Mouse (Mus musculus) cerebellum, adult 8-10 months (tissue): ENCODE measurements at regions not wholly inside any gene's neighbourhood (a gene's known extent, or its start where the extent isn't known, plus 50 kb on each side); places are given as distances from the start of the nearest gene placed in this dataset.
"Not testable (repeated sequence)": the region's sequence is repeated elsewhere in the genome, so short reads cannot be mapped to it uniquely, and the experiment has no call there.

Experiments
- DNase-seq: peaks from one replicate; pipeline ENCODE4 v3.0.0; 2022

GRCm38 (mm10) chr16:25478300-25478699, 191.7 kb downstream of the Tprg start:
- DNase-seq = no peak

GRCm38 (mm10) chr16:25483831-25484254, 197.2 kb downstream of the Tprg start:
- DNase-seq = no peak

- no peak for DNase-seq
Measured at GRCm38 (mm10) chr16:25485007-25485406, 198.4 kb downstream of the Tprg start.

GRCm38 (mm10) chr16:25486477-25487094, 197.0 kb upstream of the Trp63 start:
- DNase-seq = no peak

DNA sequence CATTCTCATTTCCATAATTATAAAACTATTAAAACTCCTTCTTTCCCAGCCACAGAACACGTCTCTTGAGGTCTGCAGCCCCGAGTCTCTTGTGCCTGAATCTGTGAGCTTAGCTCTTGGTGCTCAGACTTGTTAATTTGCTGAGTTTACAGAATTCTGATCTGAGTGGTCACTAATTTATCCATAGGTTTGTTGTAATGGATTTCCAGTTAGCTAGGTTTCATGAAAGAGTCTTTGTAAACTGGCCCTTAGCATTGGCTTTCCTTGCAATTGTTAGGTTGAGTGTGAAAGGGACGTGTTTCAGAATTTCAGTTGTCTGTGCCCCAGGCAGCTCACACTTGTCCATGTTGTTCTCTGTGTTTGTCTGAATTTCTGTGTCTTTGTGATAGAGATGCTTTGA, 192.7 kb upstream of the Trp63 start:
- no peak for DNase-seq

GRCm38 (mm10) chr16:25494153-25494552, 189.4 kb upstream of the Trp63 start:
- no peak for DNase-seq

DNA sequence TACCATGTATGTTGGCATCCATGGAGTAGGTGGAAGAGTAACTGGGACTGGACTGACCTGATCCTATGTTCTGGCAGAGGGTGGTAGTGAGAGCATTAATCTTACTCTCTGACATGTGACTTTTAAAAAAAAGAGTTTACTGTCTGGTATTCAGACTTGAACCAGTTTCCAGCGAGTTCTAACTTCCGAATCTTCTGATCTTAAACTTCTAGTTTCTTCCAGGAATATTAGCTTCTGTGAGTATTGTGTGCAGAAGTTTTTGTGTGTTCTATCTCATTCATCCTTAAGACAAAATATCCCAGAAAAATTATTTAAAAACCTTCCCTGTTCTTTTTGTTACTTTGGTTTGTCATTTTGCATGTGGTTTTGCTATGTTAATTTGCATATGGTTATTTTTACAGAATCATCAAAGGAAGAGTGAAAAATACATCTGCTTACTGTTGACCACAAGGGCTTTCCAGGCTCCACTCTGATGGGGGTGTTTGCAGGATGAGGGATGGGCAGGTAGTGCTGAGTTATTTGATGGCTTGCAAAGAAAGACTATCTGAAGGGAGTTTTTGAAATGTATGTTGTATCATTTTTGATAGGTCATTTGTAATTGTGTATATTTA, 187.9 kb upstream of the Trp63 start:
- no peak for DNase-seq

- no peak for DNase-seq
Measured at GRCm38 (mm10) chr16:25504829-25505228, 178.7 kb upstream of the Trp63 start.

DNA sequence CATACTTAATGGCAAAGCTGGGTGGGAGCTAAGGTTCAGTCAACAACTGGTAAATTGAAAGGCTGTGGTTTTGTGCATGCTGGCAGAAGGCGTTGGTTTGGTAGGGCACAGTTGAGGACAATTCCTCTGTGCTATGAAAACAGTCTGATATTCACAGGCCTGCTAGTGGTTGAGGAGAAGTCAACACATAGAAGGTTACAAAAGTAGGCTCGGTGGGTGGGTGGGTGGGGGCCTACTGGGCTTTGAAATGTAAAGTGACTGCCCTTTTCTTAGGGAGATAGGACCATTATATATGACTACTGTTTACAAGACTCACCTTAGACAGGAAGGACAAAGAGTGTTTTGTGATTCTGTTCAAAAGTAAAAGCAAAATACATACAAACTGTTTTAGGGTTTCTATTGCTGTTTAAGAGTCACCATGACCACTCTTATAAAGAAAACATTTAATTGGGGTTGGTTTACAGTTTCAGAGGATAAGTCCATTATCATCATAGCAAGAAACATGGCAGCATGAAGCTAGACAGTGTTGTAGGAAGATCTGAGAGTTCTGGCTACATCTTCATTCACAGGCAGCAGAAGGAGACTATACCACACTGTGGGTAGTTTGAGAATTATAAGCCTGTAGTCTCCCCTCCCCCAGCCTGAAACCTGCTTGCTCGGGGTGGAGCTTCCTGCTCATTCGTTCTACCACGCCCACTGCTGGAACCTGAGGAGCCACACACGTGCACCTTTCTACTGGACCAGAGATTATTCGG, 166.3 kb upstream of the Trp63 start:
- DNase-seq = no peak

- DNase-seq = not testable (repeated sequence)
Measured at GRCm38 (mm10) chr16:25523141-25523540, 160.4 kb upstream of the Trp63 start.

GRCm38 (mm10) chr16:25523621-25524020, 159.9 kb upstream of the Trp63 start:
- no peak for DNase-seq

DNA sequence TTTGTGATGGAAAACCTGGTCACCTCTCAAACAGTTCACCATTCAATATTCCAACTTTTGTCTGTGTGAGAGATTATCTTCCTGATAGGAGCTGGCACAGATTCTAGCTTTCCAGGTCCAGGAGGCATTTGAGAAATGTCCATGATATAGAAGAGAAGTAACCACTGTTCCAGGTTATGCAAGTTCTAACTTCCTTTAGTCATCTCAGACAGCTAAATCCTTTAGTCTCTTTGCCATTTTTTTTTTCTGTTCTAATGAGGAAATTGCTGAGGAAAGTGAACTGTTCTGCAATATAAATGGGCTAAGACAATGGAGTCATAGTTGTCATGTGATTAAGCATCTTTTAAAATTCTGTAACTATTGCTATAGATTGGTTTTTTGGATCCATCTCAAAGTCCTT, 155.7 kb upstream of the Trp63 start:
- DNase-seq = no peak

- DNase-seq = no peak
Measured at GRCm38 (mm10) chr16:25528313-25528712, 155.2 kb upstream of the Trp63 start.

DNA sequence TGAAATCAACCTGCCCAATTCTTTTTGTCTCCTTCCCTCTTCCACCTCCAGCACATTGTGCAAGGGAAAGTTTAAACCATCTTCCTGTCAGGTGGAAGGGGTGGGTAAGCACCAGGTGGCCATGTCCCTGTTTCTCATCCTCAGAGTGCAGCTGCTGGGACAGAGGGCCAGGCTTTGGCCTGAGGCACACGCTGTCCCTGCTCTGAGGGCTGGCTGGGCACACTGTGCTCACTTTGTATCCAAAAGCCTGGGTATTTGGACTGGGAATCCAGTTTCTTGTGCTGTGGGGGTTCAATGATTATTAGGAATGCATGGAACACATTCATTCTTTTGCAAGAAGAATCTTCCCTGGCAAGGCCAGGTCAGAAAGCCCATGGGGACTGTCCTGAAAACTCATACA, 153.9 kb upstream of the Trp63 start:
- DNase-seq = no peak

DNA sequence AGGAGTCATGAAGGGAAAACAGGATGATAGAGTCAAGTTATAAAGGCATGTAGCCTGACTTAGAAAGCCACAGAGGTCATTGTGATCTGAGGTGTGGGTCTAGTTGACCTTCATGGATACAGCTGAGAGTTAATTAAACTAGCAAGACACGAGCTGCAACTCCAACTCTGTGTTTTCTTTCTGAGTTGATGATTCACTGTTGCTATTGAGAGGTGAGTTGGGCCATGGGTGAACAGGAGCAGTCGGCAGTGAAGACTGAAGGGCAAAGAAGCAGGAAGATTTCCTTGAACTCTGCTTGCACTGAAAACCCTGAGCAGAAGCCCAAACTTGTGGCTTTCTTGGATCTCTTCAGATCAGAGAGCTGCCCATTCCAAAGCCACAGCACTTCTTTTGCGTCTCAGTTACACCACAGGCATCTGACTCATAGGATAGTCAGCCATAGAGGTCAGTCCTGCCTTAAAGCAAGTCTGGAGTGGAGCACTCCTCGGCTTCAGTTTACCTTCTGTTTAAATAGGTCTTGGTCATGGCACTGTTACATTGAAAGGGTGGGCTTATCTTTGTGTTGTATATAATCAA, 151.7 kb upstream of the Trp63 start:
- no peak for DNase-seq

- DNase-seq = no peak
Measured at GRCm38 (mm10) chr16:25532519-25533205, 150.9 kb upstream of the Trp63 start.

GRCm38 (mm10) chr16:25533206-25533580, 150.4 kb upstream of the Trp63 start:
- DNase-seq = peak; percentile 15

GRCm38 (mm10) chr16:25536550-25536949, 147.0 kb upstream of the Trp63 start:
- DNase-seq = no peak

GRCm38 (mm10) chr16:25549542-25550110, 133.9 kb upstream of the Trp63 start:
- no peak for DNase-seq

- no peak for DNase-seq
Measured at GRCm38 (mm10) chr16:25557181-25557580, 126.4 kb upstream of the Trp63 start.

- no peak for DNase-seq
Measured at GRCm38 (mm10) chr16:25580216-25580615, 103.3 kb upstream of the Trp63 start.

DNA sequence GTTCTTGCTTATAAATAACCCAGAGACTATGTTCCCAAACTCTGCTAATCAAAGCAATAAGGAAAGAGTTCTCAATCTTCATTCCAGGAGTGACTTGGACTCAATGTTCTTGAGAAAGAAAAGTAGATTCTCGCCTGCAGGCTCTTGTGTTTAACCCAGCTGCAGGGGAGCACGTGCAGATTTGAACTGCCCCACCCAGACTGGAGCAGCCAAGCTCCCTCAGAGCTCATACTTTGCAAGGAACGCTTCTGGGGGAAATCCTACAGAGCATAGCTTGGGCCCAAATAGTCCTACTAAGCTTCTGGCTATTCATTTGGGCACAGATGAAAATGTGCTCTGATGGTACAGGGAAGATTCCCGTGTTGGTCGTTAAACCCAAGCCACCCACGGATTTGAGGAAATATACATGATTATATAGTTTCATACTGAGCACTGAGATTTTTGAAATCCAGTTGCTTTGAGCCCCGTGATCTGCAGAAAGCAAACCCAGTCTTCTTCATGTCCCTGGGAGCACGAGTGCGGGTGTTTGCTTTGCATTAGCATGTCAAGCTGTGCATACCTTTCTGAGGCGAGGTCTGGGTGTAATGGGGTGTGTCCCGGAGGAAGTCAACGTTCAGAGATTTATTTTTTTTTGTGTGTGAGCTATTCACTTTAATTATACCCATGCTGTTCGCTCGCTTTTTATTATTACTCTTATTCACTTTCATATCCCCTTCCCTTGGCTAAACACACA, 99.1 kb upstream of the Trp63 start:
- DNase-seq = no peak
